Mouse (Mus musculus): ENCODE data around the gene Pidd1.

DNA sequence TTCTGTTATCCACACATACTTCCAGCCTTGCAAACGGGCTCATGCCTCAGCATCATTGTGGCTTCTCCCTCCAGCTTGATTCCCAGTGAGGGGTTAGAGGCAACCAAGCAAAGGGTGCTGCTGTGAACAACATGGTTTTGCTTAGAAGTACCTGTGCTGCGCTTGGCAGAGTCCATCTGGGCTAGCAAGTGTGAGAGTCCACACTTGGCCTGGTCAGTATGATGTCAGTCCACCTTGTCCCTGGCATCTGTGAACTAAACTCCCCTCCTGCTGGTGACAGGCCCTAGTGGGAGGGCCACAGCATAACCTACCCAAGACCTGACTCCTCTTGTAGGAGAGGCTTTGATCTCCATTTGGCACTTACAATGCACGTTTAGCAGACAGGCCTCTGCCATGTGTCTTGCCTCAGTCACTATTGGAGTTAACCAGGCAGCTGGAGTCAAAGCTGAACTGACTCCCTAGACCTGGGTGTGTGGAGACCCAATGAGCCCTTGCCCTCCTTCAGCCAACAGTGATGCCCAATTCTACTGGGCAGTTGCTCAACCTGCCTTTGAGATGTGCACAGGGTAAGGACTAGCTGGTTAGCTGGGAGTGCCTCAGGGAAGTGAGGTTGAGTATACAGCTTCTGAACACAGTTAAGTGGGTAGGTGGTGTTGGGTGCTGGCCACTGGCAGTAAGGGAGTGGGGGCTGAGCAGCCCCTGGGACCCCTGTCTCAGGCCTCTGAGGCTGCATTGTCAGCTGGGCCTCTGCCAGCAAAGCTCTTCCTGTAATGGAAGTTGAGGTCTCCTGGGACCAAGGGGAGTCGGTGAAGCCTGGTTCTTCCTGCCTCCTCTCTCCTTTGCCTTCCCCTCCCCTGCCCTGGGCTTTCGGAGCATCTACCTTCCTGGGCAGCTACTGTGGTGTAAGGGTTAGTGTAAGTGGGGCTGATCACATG, 40.6 kb upstream of the Pidd1 start:
- TF ChIP-seq EP300 (IDR thresholded peaks at IDR 0.05; ENCODE audit: low read depth) = no peak
- TF ChIP-seq CTCF (IDR thresholded peaks at IDR 0.05; ENCODE audit: low read depth) = no peak
